Mouse (Mus musculus) CD4-positive naive resting alpha-beta T cell, adult 57 days (primary cell): Measurements from ENCODE around the gene Gm7849. TPM values are rescaled to one million over a fixed set of nuclear protein-coding genes. Genes with fewer than 3 reads are reported as not detected.

Experiments used
- total RNA-seq: library from RNA; stranded (reverse); gene quantifications from one replicate; pipeline ENCODE4 v1.2.4, GENCODE M21; 2023

Gene Gm7849
- not detected for total RNA-seq

DNA sequence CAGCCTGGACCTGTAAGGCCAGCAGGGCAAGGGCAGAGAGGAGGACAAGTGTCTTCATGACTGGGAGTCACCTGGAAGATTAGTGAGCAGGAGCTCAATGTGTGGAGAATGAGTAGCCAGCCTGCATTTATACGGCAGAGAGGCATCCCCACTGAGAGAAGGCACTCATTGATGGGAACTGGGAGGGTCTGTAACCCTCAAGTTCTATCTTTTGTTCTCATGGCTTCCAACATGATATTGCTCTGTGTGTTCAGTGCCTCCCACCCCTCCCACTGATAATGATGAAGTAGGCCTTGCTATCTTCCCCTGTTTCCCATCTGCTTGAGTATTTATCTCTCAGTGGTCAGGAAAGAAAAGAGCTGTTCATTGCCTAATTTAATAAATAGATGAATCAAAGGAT is at the start of gene Gm7849:
Gene Gm7849, minus strand, starts transcription at position 101 of the 400 bp plus-strand sequence.

GRCm38 (mm10) chr8:21427111-21427510 is 29.2 kb downstream of the Gm7849 start, which contains the start of gene Defa36:
Gene Defa36 (plus strand): TSS chr8:21427411.

Other genes starting within 250 kb of the Gm7849 start
- not detected for gene Gm15292, start 206.8 kb downstream of the Gm7849 start, total RNA-seq
- not detected for gene Defa27, start 141.0 kb downstream of the Gm7849 start, total RNA-seq
- not detected for gene Defa29, start 129.5 kb downstream of the Gm7849 start, total RNA-seq
- gene Defa2, start 78.0 kb downstream of the Gm7849 start, total RNA-seq: not detected
- gene Defa33, start 64.7 kb downstream of the Gm7849 start, total RNA-seq: not detected
- gene Defa36, start 29.1 kb downstream of the Gm7849 start, total RNA-seq: not detected
- gene Defa20, start 52.7 kb upstream of the Gm7849 start, total RNA-seq: not detected
- not detected for gene Defa32, start 72.5 kb upstream of the Gm7849 start, total RNA-seq
- gene Defa37, start 108.8 kb upstream of the Gm7849 start, total RNA-seq: not detected
- gene Defa28, start 126.4 kb upstream of the Gm7849 start, total RNA-seq: not detected
- not detected for gene Gm7861, start 137.9 kb upstream of the Gm7849 start, total RNA-seq
- gene Defa26, start 161.6 kb upstream of the Gm7849 start, total RNA-seq: not detected
- not detected for gene Defa17, start 199.2 kb upstream of the Gm7849 start, total RNA-seq
- gene Defa34, start 209.2 kb upstream of the Gm7849 start, total RNA-seq: not detected
- gene AY761184, start 247.1 kb upstream of the Gm7849 start, total RNA-seq: not detected